Mouse (Mus musculus): Measurements from ENCODE around the gene Pld1. TPM values are rescaled to one million over a fixed set of nuclear protein-coding genes. Genes with fewer than 3 reads are reported as not detected.

Pld1 gene
- polyA plus RNA-seq, 1 experiment from 2014 or later, result 7.6 TPM

DNA sequence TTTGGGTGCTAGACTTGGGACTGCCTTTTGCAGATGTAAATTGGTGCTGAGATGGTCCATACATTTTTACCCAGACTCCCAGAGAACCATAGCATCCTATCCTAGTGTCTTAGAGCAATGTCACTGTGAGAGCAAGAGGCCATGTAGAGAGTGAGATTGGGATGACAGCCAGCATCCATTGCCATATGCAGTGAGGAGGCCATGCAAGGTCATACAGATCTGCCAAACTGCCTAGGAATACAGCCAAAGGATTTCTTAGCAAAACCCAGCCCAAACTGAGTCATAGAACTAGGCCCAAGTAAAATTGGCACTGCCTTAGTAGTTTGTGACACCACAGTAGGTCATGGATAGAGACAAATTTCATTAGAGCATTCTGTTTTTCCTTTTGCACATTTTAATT lies 206.2 kb downstream of the Pld1 start:
- Histone ChIP-seq H3K27me3 (ENCODE audit: control insufficient read depth, insufficient read depth, low read length) (no peaks in the 10 kb centered on the region), H3K4me1 (ENCODE audit: control insufficient read depth, insufficient read depth, low read length) (no peaks in the 10 kb centered on the region), H3K27ac (ENCODE audit: low read length) (no peak overlapping the region), H3K9ac (replicated peaks; ENCODE audit: low read depth, low read length) (no peak overlapping the region), H3K4me2 (replicated peaks; ENCODE audit: low read depth, low read length) (no peak overlapping the region), H3K9me3 (ENCODE audit: control insufficient read depth, low read depth, low read length) (no peaks in the 10 kb centered on the region), H3K36me3 (ENCODE audit: control insufficient read depth, insufficient read depth, low read length) (no peaks in the 10 kb centered on the region), H3K4me3 (ENCODE audit: low read depth, low read length) (no peak overlapping the region)
- no peak for ATAC-seq (ENCODE audit: insufficient number of reproducible peaks, insufficient read depth, low FRiP score, low read depth)

- H3K9me3 ChIP-seq (ENCODE audit: control insufficient read depth, low read depth, low read length), result no peaks in the 10 kb centered on the region
- no peak overlapping the region for H3K4me2 ChIP-seq (replicated peaks; ENCODE audit: low read depth, low read length)
- no peak for ATAC-seq (ENCODE audit: insufficient number of reproducible peaks, insufficient read depth, low FRiP score, low read depth)
- H3K27me3 ChIP-seq (ENCODE audit: control insufficient read depth, insufficient read depth, low read length), result no peaks in the 10 kb centered on the region
- no peak overlapping the region for H3K4me3 ChIP-seq (ENCODE audit: low read depth, low read length)
- H3K9ac ChIP-seq (replicated peaks; ENCODE audit: low read depth, low read length), result no peak overlapping the region
- WGBS, result 85% methylated on average over 3 of the region's 3 CpGs
- no peaks in the 10 kb centered on the region for H3K36me3 ChIP-seq (ENCODE audit: control insufficient read depth, insufficient read depth, low read length)
- no peaks in the 10 kb centered on the region for H3K4me1 ChIP-seq (ENCODE audit: control insufficient read depth, insufficient read depth, low read length)
- no peak overlapping the region for H3K27ac ChIP-seq (ENCODE audit: low read length)
Measured at GRCm38 (mm10) chr3:28145461-28145860, 207.0 kb downstream of the Pld1 start.

DNA sequence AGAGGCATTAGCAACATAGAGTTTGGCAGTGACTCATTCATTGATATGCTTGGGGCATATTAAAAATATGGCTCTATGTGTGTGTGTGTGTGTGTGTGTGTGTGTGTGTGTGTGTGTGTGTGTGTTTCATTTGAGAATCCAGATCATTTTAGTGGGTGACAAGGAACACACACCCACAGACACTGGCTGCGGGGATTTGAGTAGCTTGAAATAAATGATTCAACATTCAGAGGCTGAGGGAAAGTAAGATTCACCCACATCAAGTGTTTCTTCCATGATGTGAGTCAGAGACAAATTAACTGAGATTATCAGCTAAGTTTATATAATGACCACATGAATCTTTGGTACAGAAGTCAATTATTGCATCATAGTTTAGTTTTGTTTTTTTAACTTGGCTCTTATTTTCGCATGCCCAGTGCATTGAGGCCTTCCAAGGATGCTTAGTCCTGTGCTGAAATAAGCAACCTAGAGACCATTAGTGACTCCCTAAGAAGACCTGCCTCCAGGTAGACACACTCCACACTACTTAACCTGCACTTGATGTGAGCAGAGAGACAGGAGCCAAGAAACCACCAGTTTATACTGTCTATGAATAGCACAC lies 211.3 kb downstream of the Pld1 start:
- Histone ChIP-seq H3K27ac (ENCODE audit: low read length) (no peak overlapping the region), H3K9ac (replicated peaks; ENCODE audit: low read depth, low read length) (no peak overlapping the region), H3K4me2 (replicated peaks; ENCODE audit: low read depth, low read length) (no peak overlapping the region), H3K4me1 (ENCODE audit: control insufficient read depth, insufficient read depth, low read length) (no peaks in the 10 kb centered on the region), H3K27me3 (ENCODE audit: control insufficient read depth, insufficient read depth, low read length) (no peaks in the 10 kb centered on the region), H3K9me3 (ENCODE audit: control insufficient read depth, low read depth, low read length) (no peaks in the 10 kb centered on the region), H3K36me3 (ENCODE audit: control insufficient read depth, insufficient read depth, low read length) (no peaks in the 10 kb centered on the region), H3K4me3 (ENCODE audit: low read depth, low read length) (no peak overlapping the region)
- no peak for ATAC-seq (ENCODE audit: insufficient number of reproducible peaks, insufficient read depth, low FRiP score, low read depth)
- WGBS, result 83% methylated on average over 2 of the region's 2 CpGs

- Histone ChIP-seq H3K4me3 (ENCODE audit: low read depth, low read length) (no peak overlapping the region), H3K9me3 (ENCODE audit: control insufficient read depth, low read depth, low read length) (no peaks in the 10 kb centered on the region), H3K4me1 (ENCODE audit: control insufficient read depth, insufficient read depth, low read length) (no peaks in the 10 kb centered on the region), H3K27ac (ENCODE audit: low read length) (no peak overlapping the region), H3K4me2 (replicated peaks; ENCODE audit: low read depth, low read length) (no peak overlapping the region), H3K27me3 (ENCODE audit: control insufficient read depth, insufficient read depth, low read length) (no peaks in the 10 kb centered on the region), H3K36me3 (ENCODE audit: control insufficient read depth, insufficient read depth, low read length) (no peaks in the 10 kb centered on the region), H3K9ac (replicated peaks; ENCODE audit: low read depth, low read length) (no peak overlapping the region)
- no peak for ATAC-seq (ENCODE audit: insufficient number of reproducible peaks, insufficient read depth, low FRiP score, low read depth)
- WGBS, result 74% methylated on average over 2 of the region's 2 CpGs
Measured at GRCm38 (mm10) chr3:28158006-28158405, 219.5 kb downstream of the Pld1 start.

GRCm38 (mm10) chr3:28158916-28159315 lies 220.4 kb downstream of the Pld1 start:
- H3K4me2 ChIP-seq (replicated peaks; ENCODE audit: low read depth, low read length), result no peak overlapping the region
- WGBS, result 92% methylated on average over 3 of the region's 3 CpGs
- no peaks in the 10 kb centered on the region for H3K27me3 ChIP-seq (ENCODE audit: control insufficient read depth, insufficient read depth, low read length)
- no peaks in the 10 kb centered on the region for H3K4me1 ChIP-seq (ENCODE audit: control insufficient read depth, insufficient read depth, low read length)
- no peak overlapping the region for H3K9ac ChIP-seq (replicated peaks; ENCODE audit: low read depth, low read length)
- no peak for ATAC-seq (ENCODE audit: insufficient number of reproducible peaks, insufficient read depth, low FRiP score, low read depth)
- no peak overlapping the region for H3K4me3 ChIP-seq (ENCODE audit: low read depth, low read length)
- no peak overlapping the region for H3K27ac ChIP-seq (ENCODE audit: low read length)
- no peaks in the 10 kb centered on the region for H3K9me3 ChIP-seq (ENCODE audit: control insufficient read depth, low read depth, low read length)
- H3K36me3 ChIP-seq (ENCODE audit: control insufficient read depth, insufficient read depth, low read length), result no peaks in the 10 kb centered on the region

DNA sequence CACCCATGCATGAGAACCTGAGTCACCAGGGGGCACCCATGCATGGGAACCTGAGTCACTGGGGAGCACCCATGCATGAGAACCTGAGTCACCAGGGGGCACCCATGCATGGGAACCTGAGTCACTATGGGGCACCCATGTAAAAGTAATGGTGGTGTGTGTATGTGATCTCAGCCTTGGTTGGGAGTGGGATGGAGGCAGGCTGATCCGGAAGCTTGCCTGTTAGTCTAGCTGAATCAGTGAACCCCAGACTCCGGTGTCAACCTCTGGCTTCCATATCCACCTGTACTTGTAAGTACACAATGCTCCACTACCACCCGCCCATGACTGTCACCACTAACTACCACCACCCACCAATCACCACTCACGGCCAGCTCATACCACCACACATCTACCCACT lies 223.9 kb downstream of the Pld1 start:
- H3K4me3 ChIP-seq (ENCODE audit: low read depth, low read length), result no peak overlapping the region
- no peak for ATAC-seq (ENCODE audit: insufficient number of reproducible peaks, insufficient read depth, low FRiP score, low read depth)

GRCm38 (mm10) chr3:28164678-28165077 lies 226.2 kb downstream of the Pld1 start:
- Histone ChIP-seq H3K27ac (ENCODE audit: low read length) (no peak overlapping the region), H3K36me3 (ENCODE audit: control insufficient read depth, insufficient read depth, low read length) (no peaks in the 10 kb centered on the region), H3K4me2 (replicated peaks; ENCODE audit: low read depth, low read length) (no peak overlapping the region), H3K4me3 (ENCODE audit: low read depth, low read length) (no peak overlapping the region), H3K27me3 (ENCODE audit: control insufficient read depth, insufficient read depth, low read length) (no peaks in the 10 kb centered on the region), H3K9ac (replicated peaks; ENCODE audit: low read depth, low read length) (no peak overlapping the region), H3K4me1 (ENCODE audit: control insufficient read depth, insufficient read depth, low read length) (no peaks in the 10 kb centered on the region), H3K9me3 (ENCODE audit: control insufficient read depth, low read depth, low read length) (no peaks in the 10 kb centered on the region)
- WGBS, result 46% methylated on average over 1 of the region's 1 CpGs
- ATAC-seq (ENCODE audit: insufficient number of reproducible peaks, insufficient read depth, low FRiP score, low read depth), result no peak

More for the DNA sequence above, 223.9 kb downstream of the Pld1 start:
- Histone ChIP-seq H3K27me3 (ENCODE audit: control insufficient read depth, insufficient read depth, low read length) (no peaks in the 10 kb centered on the region), H3K9ac (replicated peaks; ENCODE audit: low read depth, low read length) (no peak overlapping the region), H3K36me3 (ENCODE audit: control insufficient read depth, insufficient read depth, low read length) (no peaks in the 10 kb centered on the region), H3K9me3 (ENCODE audit: control insufficient read depth, low read depth, low read length) (no peaks in the 10 kb centered on the region), H3K4me2 (replicated peaks; ENCODE audit: low read depth, low read length) (no peak overlapping the region), H3K4me1 (ENCODE audit: control insufficient read depth, insufficient read depth, low read length) (no peaks in the 10 kb centered on the region), H3K27ac (ENCODE audit: low read length) (no peak overlapping the region)
- WGBS, result 82% methylated on average over 4 of the region's 4 CpGs

DNA sequence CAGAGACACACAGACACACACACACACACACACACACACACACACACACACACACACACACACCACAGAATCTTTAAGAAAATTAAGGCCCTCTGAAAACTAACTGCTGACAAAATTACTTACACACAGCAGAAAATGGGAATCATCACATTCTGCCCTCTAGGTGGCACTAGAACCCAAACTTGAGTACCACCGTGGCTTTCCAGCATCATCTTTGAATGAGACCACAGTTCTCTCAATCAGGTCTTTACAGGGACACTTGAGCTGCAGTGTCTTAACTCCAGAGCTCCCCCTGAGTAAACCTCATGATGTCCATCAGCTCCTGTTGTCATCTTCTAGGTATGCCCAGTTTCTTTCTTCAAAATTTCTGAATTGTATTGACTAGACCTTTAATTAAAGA lies 227.1 kb downstream of the Pld1 start:
- no peak overlapping the region for H3K4me2 ChIP-seq (replicated peaks; ENCODE audit: low read depth, low read length)
- no peak overlapping the region for H3K4me3 ChIP-seq (ENCODE audit: low read depth, low read length)
- H3K4me1 ChIP-seq (ENCODE audit: control insufficient read depth, insufficient read depth, low read length), result no peaks in the 10 kb centered on the region
- H3K27me3 ChIP-seq (ENCODE audit: control insufficient read depth, insufficient read depth, low read length), result no peaks in the 10 kb centered on the region
- H3K27ac ChIP-seq (ENCODE audit: low read length), result no peak overlapping the region
- 0 out of 2 replicates have a peak, but pooled peaks have one; percentile 53 for ATAC-seq (ENCODE audit: insufficient number of reproducible peaks, insufficient read depth, low FRiP score, low read depth)
- WGBS, result 0% methylated on average over 1 of the region's 1 CpGs
- H3K9ac ChIP-seq (replicated peaks; ENCODE audit: low read depth, low read length), result no peak overlapping the region
- no peaks in the 10 kb centered on the region for H3K36me3 ChIP-seq (ENCODE audit: control insufficient read depth, insufficient read depth, low read length)
- no peaks in the 10 kb centered on the region for H3K9me3 ChIP-seq (ENCODE audit: control insufficient read depth, low read depth, low read length)

DNA sequence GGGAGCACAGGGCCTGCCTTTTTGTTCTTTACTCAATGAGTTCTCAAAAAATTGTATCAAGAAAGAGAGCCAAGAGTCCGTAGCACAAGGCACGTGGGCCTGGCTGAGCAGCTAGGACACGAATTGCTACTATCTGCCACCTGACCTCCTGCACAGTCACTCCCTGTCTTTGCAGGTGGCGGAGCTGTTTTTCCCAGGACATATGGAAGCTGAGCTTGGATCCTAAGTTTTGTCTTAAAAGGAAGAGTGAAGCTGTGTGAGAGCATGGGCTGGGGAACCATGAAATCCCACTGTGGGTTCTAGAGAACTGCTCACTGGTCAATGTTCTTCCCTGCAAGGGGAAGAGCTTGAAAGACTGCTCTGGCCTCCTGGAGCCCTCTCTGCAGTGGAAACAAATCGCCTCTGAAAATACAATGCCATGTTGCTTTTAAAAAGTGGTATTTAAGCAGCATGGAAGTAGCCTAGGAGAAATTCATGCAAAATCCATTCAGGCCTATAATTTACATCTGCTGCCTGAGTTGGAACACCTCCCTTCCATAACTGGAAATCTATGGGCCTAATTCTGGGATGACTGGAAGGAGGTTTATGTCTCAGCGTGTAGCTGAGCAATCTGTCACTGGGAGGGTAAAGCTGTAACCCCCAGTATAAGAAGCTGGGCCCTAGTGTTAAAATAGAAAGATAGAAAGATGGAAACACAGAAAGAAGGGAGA lies 229.5 kb downstream of the Pld1 start:
- Histone ChIP-seq H3K4me2 (replicated peaks; ENCODE audit: low read depth, low read length) (no peak overlapping the region), H3K36me3 (ENCODE audit: control insufficient read depth, insufficient read depth, low read length) (no peaks in the 10 kb centered on the region)

More for the DNA sequence above, 229.5 kb downstream of the Pld1 start:
- WGBS, result 79% methylated on average over 6 of the region's 6 CpGs
- no peaks in the 10 kb centered on the region for H3K9me3 ChIP-seq (ENCODE audit: control insufficient read depth, low read depth, low read length)
- no peaks in the 10 kb centered on the region for H3K27me3 ChIP-seq (ENCODE audit: control insufficient read depth, insufficient read depth, low read length)
- no peak overlapping the region for H3K9ac ChIP-seq (replicated peaks; ENCODE audit: low read depth, low read length)
- no peaks in the 10 kb centered on the region for H3K4me1 ChIP-seq (ENCODE audit: control insufficient read depth, insufficient read depth, low read length)
- no peak overlapping the region for H3K27ac ChIP-seq (ENCODE audit: low read length)
- no peak for ATAC-seq (ENCODE audit: insufficient number of reproducible peaks, insufficient read depth, low FRiP score, low read depth)
- no peak overlapping the region for H3K4me3 ChIP-seq (ENCODE audit: low read depth, low read length)

Measured in stomach, embryonic 14.5 days (tissue).